Mouse (Mus musculus) ES-CJ7 (cell line): ENCODE measurements around the gene Hs2st1.

Source experiments
- DNase-seq: peaks from one replicate; pipeline ENCODE4 v3.0.0; 2011; ENCODE audit warnings: low read depth, low spot score

The Hs2st1 gene

DNA sequence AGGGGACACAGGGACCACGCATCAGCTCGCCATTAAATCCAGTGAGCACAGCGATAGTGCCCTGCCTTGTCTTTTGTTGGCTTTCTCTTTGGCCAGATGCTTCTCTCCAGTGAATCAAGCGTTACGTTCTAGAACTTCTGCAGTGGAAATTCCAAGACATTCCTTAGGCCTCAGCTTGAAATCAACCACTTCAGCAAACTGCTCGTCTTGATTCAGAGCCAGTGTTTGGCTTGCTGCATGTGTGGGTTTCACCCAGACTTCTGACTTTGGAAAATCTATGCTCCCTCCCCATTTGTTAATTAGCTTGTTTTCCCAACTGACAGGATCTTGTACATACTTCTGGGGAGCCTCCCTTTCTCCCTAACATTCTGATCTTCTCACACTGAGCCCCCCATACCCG lies 16.8 kb upstream of the Hs2st1 start:
- DNase-seq = no peak

DNA sequence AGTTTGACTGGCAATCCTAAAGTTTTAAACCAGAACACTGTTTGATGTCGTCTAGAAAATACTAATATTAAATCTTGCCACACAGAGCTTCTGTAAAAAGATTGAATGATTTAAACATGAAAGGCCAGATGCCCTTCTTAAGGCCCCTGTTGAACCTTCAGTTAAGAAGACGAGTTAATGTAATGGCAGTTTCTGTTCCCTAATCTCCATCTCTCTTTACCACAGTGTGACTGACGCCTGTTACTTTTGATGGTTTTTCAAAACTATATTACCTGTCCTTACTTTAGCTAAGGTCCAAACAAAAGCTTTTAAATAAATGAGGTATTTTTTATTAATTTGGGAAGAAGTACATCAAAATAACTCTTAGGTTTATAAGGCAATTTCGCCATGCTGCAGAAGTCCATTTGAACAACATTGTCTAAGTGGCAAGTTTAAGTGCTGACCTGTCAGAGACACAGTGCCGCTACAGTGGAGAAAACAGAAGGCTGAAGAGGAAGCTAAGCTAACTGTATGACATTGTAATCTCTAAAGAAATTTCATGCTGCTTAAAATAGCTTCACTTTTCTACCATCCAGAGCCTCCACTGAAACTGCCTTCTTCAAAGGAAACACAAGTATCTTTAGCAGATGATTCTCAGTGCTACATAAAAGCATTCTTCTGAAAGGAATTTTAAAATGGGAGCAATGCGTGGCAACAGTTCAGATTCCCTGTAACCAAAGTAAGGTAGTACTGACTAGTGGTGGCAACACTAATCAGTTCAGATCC lies 15.0 kb upstream of the Hs2st1 start:
- DNase-seq = no peak

DNA sequence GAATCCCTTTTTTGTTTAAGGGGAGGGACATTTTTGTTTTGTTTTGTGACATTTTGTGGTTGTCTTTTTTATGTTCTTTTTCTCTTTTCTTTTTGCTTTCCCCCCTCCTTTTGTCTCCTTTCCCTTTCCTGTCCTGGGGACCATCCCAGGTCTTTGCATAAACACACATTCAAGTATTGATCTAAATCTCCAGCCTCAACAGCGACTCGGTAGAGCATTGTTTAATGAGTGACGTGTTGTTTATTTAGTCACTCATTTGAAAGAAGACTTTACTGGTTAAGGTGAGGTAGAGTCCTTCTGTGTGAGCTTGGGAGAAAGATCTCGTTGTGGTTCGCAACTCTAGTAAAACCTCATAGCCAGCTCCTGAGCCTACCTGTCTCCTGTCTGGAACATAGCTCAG lies 13.8 kb upstream of the Hs2st1 start:
- DNase-seq = no peak

DNA sequence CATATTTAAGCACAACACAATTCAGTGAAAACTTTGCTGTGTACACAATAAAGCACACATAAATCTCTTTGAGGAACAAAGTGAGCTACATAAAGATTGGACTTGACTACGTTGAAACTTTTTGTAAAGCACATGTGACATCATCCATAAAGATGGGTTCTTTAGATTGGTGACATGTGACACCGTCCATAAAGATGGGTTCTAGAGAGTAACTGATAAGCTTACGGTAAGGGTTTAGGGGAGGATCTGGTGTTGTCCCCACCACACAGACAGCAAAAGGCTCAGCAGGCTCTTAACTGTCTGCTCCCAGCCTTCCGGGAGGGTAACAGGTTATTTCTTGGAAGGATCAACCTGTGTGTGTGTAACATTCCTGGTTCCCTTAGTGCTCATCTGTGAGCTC lies 12.3 kb upstream of the Hs2st1 start:
- DNase-seq = no peak

DNA sequence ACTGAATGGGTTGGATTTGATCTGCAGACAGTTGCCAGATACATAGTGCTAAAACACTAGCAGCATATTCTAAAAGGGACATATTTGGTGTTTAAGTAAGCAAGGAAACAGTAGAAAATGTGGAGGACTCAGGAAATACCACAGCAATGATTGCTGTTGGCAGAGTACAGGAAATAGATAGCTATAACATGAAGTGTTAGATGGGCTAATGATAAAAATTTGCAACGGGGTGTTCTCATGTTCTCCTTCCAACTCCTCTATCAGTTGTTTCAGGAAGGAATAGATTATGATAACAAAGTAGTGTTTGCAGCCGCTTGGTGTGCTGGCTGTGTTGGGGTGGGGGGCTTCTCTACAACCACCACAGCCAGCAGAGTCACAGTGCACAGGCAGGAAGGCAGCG lies 11.9 kb upstream of the Hs2st1 start:
- no peak for DNase-seq

DNA sequence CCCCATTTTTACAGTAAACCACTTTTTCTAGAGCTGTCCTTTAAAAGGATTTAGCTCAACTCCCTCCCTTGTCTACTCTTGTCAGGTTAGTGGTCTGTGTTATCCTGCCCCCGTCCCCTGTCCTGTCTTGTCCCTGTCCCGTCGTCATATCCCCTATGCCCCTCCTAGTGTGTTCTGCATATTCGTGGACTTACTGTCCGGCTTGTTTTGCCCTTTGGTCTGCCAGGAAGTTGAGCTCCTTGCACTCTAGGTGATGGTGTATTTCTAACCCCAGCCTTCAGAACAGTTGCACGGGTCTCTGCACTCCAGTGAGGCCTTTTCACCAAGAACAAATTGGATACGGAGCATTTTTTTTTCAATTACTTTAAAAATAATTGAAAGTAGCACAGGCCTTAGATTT lies 10.3 kb upstream of the Hs2st1 start:
- DNase-seq = no peak

DNA sequence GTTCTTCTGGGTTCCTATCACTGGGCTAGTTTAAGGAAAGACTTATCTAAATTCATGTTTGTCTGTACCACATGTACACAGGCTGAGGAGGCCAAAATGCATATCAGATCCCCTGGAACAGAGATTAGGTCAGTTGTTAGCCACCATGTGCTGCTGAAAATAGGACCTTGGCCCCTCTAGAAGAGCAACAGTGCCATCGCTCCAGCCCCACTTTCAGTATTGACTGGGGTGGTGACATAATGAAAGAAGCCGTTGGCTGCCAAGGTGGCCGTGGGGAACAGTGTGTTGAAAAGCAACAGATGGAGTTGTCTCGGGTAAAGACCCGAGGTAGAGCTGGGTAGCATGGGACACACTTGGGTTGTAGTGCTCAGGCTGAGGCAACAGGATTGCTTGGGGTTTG lies 9.8 kb upstream of the Hs2st1 start:
- no peak for DNase-seq

DNA sequence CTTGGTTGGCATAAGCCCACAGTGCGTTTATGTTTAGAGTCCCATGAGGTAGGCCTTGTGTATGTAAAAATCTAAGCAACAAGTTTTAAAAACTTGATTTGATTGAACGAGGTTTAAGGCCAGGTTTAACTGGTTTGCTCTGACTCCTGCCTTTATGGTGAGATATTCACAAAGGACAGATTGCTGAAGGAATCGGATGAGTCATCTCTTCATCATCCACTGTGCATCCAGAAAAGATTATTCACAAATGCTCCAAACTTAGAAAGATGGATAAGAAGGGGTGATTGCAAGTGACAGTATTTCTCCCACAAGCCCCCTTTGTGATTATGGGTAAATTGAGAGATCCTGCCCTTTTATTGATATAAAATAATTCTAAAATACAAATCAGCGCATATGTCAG lies 8.9 kb upstream of the Hs2st1 start:
- DNase-seq = no peak

DNA sequence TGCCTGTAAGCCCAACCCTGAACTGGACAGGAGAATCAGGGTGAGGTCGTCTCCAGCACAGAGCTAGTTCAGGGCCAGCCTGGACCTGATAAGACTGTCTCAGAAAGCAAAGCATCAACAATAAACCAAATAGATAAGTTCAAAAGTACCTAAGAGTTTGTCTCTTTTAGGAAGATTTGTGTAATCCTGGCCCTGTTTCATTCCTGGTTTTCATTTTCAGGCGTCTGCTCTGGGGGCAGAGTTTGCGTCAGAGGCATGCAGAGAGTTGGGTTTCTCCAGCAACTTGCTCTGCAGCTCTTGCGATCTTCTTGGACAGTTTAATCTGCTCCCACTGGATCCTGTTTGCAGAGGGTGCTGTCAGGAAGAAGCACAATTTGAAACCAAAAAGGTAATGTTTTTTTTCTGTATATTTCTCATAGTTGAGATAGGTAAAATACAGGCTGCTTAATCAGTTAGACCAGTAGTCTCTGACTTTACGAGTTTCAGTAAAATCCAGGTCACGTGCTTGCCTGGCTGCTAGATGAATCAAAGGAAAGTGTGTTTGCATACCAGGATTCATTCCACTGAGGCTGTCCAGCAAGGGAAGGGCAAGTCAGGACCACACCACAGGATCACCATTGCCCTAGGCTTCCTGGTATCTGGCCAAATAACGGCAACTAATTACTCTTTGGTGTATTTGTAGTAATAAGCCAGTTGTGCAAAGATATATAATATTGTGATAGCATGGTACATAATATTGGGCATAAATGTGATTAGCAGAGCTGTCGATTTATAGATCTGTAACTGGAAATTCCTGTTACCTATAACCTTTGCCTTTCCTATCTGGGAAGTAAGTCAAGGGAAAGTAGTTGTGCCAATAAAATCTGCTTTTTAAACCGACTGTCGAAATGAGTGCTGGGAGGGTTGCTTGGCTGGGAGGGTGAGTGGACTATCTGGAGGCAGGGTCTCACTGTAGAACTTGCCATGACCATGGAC lies 7.7 kb upstream of the Hs2st1 start:
- DNase-seq = no peak

DNA sequence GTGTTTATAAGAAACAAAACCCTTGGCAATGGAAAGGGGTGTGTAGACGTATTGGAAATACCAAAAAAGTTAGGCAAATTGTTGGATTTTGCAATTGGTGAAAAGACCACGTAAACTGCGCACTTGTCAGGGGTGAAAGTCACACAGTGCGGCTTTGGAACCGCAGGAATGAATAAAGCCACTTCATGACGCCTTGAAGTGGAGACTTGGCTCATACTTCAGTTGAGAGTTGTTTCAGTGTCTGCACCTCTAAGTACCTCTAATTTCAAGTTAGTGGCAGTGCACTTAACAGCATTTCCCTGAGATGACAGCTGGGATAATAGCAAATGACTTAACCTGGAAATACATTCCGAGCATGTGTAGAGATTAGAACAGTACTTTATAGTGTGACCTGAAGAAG lies 4.3 kb upstream of the Hs2st1 start:
- DNase-seq = no peak

DNA sequence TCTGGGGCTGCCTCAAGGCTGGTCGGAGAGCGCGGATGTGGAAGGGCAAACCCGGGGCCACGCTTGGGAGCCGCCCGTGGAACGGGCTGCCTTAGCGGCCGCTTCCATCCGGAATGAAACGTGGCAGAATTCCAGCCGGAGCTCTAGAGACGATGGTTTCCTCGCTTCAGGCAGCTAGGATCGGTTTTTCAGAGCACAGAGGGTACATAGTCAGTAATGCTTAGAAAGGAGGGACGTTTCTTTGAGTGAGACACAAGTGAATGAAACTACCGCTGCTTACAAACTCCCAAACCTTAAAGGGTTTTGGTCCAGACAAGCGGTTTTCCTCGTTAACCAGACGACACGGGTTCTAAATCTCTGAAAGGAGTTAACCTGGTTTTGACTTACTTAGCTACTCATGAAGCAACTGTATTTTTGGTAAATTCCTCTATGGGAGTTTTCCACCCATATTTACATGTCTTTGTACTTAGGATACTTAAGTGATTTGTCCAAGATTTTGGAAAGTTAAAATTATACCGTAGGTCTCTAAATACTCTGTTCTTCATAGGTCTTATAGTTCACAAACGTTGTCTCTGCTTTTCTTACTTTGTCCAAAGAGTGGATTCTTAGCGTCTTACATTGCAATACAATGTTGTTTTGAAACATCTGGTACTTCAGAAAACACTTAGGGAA lies 971 bp upstream of the Hs2st1 start:
- DNase-seq = no peak

DNA sequence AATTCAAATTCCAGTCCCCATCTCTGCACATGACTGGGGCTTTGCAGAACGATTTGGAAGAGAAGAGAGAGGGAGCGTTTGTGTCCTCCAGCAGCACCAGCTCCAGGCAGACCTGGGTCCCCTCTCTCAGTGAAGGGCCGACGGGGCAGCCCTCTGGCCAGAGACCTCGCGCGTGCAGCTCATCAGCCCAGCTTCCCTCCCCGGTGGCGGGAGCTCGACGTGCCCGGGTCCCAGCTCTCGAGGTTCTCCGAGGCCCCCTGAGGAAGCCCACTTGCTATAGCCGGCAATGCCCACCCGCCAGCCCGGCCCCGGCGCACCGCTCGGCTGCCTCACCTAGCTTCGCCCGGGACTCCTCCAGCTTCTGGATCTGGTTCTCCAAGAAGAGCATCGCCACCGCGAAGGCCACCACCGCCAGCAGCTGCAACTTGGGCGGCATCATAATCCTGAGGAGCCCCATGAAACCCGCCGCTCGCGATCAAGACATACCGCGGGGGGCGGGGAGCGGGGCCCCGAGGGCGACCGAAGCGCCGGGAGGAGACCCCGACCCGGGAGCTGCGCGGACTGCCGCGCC lies 495 bp downstream of the Hs2st1 start:
- DNase-seq = peak; percentile 18

DNA sequence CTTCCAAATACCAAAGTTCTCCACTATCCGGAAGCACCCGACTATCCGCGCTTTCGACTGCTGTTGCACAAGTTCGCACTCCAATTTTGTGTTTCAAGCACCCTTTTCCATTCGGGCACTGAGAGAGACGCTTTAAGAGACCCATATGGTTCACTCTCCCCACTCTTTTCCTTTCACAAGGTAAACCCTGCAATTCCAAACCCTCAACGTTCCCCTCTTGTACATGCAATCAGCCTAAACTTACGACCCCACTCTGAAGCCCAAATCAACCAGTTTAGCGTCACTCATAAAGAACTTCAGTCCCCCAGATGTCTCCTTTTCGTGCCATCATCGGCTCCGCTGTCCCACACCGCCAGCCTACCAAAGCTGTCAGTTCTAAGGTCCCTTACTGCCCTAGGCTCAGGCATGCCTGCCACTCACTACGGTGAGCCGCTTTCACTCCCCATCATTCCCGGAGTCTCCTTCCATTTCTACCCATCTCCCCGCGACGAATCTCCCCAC lies 1.1 kb downstream of the Hs2st1 start:
- peak; percentile 23 for DNase-seq

DNA sequence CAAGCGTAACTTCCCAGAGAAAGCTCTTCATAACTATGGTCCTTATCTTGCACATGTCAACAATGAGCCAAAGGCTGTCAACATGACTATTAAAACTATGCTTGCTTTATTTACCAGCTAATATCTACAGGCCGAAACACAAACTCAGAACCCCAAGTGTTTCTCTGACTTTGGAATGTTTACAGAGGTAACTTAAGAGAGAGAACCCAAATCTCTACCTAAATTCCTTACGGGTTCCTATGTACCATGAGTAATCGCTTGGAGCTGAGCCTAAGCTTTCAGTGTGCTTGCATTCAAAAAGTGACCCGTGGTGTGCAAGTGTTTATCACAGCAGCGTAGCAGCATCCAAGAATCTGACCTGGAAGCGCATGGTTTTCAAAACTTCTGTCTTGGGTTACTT lies 4.8 kb downstream of the Hs2st1 start:
- no peak for DNase-seq

DNA sequence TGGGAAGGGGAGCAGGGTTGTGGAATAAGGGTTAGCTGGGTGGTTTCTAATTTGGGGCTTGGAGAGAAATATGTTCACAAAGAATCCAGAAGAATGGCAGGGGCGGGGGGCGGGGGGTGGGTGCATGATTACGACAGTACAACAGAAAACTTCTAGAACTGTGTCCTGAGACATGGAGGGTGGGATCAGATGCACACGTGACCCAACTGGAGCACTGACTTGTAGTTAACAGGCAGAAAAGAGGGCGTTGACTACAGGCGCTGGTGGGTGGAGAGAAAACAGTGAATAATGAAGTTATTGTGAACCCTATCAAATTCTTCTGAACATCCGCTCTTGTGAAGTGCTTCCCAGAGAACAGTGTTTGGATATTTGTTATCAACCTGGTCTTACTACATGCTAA lies 6.1 kb downstream of the Hs2st1 start:
- no peak for DNase-seq

DNA sequence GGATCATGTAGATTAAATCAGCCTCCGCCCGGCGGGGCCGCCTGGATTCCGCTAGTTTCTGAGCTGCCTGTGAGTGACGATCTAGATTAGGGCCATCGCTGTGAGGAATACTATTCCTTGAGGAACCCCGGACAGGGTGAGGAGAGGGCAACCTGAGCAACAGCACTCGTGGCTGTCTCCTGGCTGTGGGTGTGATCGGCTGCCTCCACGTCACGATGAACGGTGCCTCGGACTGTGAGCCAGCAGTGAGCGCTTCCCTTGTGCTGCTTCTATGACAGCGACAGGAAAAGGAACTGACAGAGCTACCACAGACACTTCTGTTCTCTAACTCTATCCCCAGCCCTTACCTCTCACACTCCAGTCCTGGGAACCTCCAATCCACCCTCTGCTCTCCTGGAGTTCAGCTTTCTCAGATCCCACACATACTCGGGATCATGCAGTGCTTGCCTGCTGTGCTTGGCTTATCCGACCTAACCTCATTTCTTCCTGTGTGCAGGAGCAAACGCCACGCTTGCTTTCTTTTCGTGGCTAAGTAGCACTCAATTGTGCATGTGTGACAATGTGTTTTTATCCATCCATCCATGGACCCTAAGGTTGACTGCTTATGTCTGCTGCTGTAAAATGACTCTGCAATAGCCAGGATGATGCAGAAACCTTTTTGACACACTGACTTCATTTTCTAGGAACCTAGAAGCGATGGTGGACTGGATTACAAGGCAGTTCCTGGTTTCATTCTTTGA lies 8.3 kb downstream of the Hs2st1 start:
- DNase-seq = peak; percentile 7

DNA sequence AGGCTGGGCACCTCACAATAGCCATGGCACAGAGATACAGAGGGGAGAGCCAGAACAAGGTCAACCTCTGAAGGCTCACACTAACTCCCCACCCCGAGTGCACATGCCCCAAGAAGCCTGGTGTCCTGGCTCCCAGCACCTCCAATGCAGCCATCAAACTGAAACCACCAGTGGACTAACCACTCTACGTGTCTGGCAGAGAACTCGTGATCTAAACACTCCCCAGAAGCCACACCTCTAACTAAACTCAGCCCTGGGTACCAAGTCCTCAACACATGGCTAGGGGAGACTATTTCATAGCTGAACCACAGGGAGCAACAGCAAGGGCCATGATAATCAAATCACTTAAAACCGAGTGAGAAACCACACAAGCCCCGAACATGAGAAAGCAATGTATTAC lies 11.7 kb downstream of the Hs2st1 start:
- no peak for DNase-seq

DNA sequence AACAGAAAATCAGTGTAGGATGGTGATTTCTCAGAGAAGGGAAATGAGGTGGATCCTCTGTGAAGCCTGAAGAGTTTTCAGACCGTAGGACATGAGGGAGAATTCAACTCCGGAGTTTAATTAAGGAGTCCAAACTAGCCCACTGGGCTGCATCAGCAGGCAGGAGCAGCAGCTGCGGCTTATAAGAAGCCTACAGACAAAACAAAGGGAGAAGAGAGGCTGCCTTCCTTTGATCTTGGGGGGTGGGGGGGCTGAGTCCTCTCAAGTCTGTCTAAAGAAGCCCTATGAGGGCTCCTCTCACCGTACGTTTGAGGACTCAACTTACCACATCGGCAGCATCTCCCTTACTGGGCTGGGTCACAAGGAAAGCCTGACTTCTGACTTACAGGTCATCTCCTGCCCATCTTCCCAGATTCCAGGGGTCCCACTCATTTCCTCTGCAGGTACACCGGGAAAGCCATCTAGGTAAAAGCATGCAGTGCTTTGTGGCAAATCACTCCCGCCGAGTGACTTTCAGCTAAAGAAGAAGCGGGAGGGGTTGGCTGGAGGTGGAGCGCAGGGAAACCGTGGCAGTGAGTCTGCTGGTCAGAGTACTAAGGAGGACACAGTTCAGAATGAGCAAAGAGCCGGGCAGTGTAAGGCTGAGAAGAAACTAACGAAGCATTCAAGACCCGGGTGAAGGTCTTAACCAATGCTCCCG lies 13.2 kb downstream of the Hs2st1 start:
- peak; percentile 21 for DNase-seq

DNA sequence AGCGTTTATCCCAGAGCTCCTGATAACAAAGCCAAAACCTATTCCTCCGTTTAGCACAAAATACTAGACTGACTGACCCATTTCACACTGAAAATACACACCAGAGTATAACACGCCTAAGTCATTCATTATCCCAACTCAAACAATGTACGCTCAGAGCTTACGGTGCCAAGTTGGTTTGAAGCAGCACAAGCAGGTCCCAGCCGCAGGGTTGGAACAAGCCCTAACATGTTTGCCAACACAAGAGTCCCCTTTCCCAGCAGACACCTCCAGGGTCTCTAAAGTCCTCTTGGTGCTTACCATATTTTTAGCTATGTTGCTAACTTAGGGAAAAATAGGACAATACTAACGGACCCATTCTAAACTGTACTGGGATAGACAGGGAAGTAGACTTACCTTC lies 14.8 kb downstream of the Hs2st1 start:
- peak; percentile 25 for DNase-seq

DNA sequence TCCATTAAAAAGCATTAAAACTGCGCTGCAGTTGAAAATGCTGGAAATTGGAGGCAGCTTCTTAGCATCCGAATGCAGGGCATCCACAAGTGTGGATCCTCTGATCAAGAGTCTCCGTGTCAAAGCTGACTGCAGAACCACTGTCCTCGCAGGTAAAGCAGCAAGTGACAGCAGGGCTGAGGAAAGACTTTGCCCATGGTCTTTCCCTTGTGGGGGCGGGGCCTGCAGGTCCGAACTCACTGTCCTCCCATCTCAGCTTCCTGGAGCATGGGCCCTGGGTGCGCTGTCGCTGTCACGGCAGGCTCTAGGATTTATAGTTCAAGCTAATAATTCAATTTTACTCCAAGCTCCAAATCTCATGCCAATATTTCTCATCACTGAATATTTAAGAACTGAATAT lies 15.5 kb downstream of the Hs2st1 start:
- no peak for DNase-seq

DNA sequence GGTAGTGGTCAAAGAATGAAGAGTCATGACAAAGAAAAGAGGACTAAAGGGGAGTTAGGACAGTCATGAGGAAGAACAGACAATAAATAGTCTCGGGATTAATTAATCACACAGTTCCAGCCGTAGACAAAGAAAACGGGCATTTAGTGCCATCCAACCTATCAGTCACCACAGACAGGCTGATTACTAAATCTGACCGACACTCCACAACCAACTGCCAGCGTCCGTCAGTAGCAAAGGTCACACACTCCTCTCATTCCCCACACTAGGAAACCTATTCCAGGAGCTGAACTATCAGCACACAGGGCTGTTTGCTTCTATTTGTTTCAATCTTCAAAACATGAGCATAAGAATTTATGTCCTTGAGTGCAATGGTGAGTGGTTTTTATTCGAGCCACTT lies 16.0 kb downstream of the Hs2st1 start:
- DNase-seq = no peak
